Mouse (Mus musculus) limb, embryonic 14.5 days (tissue): Measurements from ENCODE around the gene Hist2h3c2. TPM values are rescaled to one million over a fixed set of nuclear protein-coding genes. Genes with fewer than 3 reads are reported as not detected.
"Not testable (repeated sequence)": the region's sequence is repeated elsewhere in the genome, so short reads cannot be mapped to it uniquely, and the experiment has no call there.

Experiments used
- ATAC-seq: fragments of 200-750 bp; cut with Nextera tagmentation; 2 replicates; pipeline ENCODE4 v1.8.0; 2017; ENCODE audit warnings: low read depth, moderate number of reproducible peaks, moderate TSS enrichment; ENCODE audit not compliant: low FRiP score
- DNase-seq: peaks from one replicate; pipeline ENCODE4 v3.0.0-alpha.2; 2015; ENCODE audit warnings: low spot score
- H3K27ac ChIP-seq: fragments of 300-500 bp; sonication (generic); replicated peaks from 2 replicates; pipeline ENCODE4 v1.5.1; 2014; ENCODE audit warnings: low read depth, mild to moderate bottlenecking, low read length, moderate library complexity, mixed read lengths
- H3K27me3 ChIP-seq: fragments of 300-500 bp; sonication (generic); 2 replicates; pipeline ENCODE4 v1.6.1; 2014; ENCODE audit warnings: low read length, mixed read lengths; ENCODE audit not compliant: control insufficient read depth, insufficient read depth
- H3K36me3 ChIP-seq: fragments of 300-500 bp; sonication (generic); 2 replicates; pipeline ENCODE4 v1.6.1; 2014; ENCODE audit warnings: mild to moderate bottlenecking, low read length, moderate library complexity, mixed read lengths; ENCODE audit not compliant: control insufficient read depth, insufficient read depth
- H3K4me1 ChIP-seq: fragments of 300-500 bp; sonication (generic); 2 replicates; pipeline ENCODE4 v1.6.1; 2014; ENCODE audit warnings: antibody characterized with exemption, low read length, mixed read lengths; ENCODE audit not compliant: control insufficient read depth, insufficient read depth
- H3K4me2 ChIP-seq: fragments of 300-500 bp; sonication (generic); replicated peaks from 2 replicates; pipeline ENCODE4 v1.6.1; 2014; ENCODE audit warnings: low read depth, mild to moderate bottlenecking, low read length, moderate library complexity; ENCODE audit not compliant: severe bottlenecking
- H3K4me3 ChIP-seq: fragments of 300-500 bp; sonication (generic); replicated peaks from 2 replicates; pipeline ENCODE4 v1.5.1; 2014; ENCODE audit warnings: low read length
- H3K9ac ChIP-seq: fragments of 300-500 bp; sonication (generic); 2 replicates; pipeline ENCODE4 v1.6.1; 2014; ENCODE audit warnings: mild to moderate bottlenecking, low read depth, low read length, moderate library complexity; ENCODE audit not compliant: severe bottlenecking
- H3K9me3 ChIP-seq: fragments of 300-500 bp; sonication (generic); 2 replicates; pipeline ENCODE4 v1.6.1; 2016; ENCODE audit warnings: low read length; ENCODE audit not compliant: control insufficient read depth
- POLR2A ChIP-seq: fragments of 200-500 bp; IDR thresholded peaks from 2 replicates; pipeline ENCODE4 v1.8.0; 2012; ENCODE audit warnings: inconsistent platforms, mild to moderate bottlenecking, moderate library complexity, borderline replicate concordance; ENCODE audit not compliant: insufficient read depth, insufficient read length; ENCODE audit errors: extremely low read depth
- WGBS: fragments of 180-500 bp; shearing (Covaris S2); extraction: QIAGEN DNeasy Blood & Tissue Kit; methylation state at CpG from one replicate; pipeline ENCODE4 v1.1.7; 2014; 5-methylcytosine and 5-hydroxymethylcytosine counted together
- polyA plus RNA-seq, 2 experiments: library from polyadenylated mRNA; depleted of rRNA in 1 of 2; stranded (reverse) in 1 of 2; unstranded in 1 of 2; fragments of >200 nt; fragmentation: Nextera tagmentation in 1 of 2; extraction: Ambion mirVana in 1 of 2; gene quantifications; 2 replicates each; pipeline versions ENCODE4 v1.2.1 to v1.2.3; 2012 to 2014

Hist2h3c2 gene
- 74.4 and 95.3 TPM in 2 replicates for polyA plus RNA-seq (2012; rRNA removed)
- 8.0 and 9.3 TPM in 2 replicates for polyA plus RNA-seq (2014; fragmentation: Nextera tagmentation; extraction: Ambion mirVana)

DNA sequence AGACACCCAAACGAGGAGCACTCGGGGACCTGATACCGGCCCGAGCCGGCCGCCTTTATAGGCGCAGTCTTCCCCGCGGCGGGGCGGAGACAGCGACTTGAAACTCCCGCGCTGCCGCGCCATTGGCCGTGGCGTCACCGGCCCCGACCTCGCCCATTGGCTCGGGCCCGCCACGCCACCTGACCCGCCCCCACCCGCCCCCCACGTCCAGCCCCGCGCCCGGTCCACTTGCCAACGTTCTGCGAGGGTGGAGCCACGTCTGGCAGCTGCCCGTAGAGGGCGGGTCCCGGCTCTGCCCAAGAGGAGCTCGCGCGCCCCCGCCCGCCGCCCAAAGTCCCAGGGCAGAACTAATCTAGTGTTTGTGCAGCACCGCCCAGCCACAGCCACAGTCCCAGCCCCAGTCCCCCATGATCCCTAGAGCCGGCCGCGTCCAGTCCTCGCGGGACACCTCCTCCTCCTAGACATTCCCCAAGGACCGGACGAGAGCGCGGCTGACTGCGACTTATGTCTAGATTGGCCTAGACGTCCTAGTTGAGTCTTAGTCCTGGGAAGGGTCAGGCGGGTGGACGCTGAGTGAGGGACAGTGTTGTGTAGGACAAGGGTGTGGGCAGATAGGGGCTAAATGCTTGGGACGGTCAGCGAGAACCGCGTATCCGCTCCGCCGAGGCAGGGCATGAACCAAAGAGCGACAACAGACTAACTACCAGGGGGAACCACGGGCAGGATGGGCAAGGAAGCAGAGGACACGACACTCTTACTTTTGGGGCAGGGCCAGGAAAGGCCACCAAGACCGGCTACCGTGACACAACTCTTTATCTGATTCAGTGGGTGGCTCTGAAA lies at the start of gene Hist2h3c2:
Hist2h3c2 (minus strand) TSS at position 174 of the 840 bp plus-strand sequence.
- H3K4me3 ChIP-seq = peak within 1 kb of the TSS; percentile 41
- peaks cover 15% of the 10 kb centered on the region for H3K4me1 ChIP-seq
- not testable (repeated sequence) for H3K9me3 ChIP-seq, H3K27me3 ChIP-seq, H3K36me3 ChIP-seq, DNase-seq
- peak within 1 kb of the TSS; percentile 52 for H3K4me2 ChIP-seq
- peak within 1 kb of the TSS; percentile 66 for H3K9ac ChIP-seq
- 0% methylated on average over 9 of the region's 68 CpGs for WGBS
- ATAC-seq = peak; percentile 86
- H3K27ac ChIP-seq = peak within 1 kb of the TSS; percentile 68

DNA sequence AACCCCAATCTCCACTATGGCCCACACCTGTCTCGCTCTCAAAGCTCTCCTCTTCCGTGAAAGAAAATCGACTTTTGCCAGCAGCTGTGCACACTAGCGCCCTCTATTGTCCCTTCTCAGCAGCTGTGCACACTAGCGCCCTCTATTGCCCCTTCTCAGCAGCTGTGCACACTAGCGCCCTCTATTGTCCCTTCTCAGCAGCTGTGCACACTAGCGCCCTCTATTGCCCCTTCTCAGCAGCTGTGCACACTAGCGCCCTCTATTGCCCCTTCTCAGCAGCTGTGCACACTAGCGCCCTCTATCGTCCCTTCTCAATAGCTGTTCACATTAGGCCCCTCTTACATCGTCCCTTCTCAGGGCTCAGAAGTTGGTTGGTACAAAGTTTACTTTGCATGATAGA lies 48.4 kb upstream of the Hist2h3c2 start:
- H3K4me3 ChIP-seq, H3K27me3 ChIP-seq, H3K4me2 ChIP-seq, DNase-seq, H3K4me1 ChIP-seq, H3K27ac ChIP-seq, ATAC-seq, H3K9me3 ChIP-seq, H3K9ac ChIP-seq, H3K36me3 ChIP-seq: not testable (repeated sequence)
- WGBS = 92% methylated on average over 11 of the region's 11 CpGs

DNA sequence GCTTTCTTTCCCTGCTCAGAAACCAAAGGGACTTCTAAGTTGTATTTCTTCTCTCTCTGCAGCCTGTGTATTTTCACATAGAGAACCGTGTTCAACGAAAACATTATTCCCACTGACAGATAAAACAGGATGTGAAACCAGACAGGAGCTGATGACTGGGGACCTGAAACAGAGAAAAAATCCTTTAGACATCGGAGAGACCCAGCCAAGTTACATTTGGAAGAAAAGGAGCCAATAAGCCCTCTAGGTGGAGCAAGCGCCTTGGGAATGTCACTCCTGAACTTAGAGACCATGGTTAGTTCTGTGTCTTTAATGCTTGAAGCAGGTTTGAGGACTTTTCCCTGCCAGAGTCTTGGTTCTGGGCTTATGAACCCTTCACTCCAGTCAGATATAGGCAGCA lies 45.5 kb upstream of the Hist2h3c2 start:
- peak; percentile 70 for DNase-seq
- H3K9me3 ChIP-seq = no peaks in the 10 kb centered on the region
- no peak for ATAC-seq
- no peak overlapping the region for H3K4me3 ChIP-seq
- H3K27me3 ChIP-seq = no peaks in the 10 kb centered on the region
- no peak overlapping the region for H3K9ac ChIP-seq
- H3K4me1 ChIP-seq = no peaks in the 10 kb centered on the region
- 19% methylated on average over 4 of the region's 4 CpGs for WGBS
- no peak overlapping the region for H3K27ac ChIP-seq
- H3K36me3 ChIP-seq = no peaks in the 10 kb centered on the region
- no peak for TF ChIP-seq POLR2A
- H3K4me2 ChIP-seq = no peak overlapping the region

DNA sequence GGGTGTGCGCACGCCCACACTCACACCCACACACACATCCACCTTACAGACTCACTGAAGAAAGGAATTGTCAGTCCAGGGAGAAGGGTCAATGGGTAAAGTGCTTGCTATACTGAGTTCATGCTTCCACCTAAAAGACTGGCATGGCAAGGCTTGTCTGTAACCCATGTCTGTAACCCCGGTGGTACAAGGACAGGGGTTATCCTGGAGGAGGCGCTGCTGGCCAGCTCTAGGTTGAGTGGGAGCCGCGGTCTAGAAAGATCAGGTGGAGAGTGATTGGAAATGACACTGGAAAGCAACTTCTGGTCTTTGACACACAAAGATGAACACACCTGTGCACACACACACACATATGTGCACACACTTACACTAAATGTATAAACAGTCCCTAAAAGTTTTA lies 41.7 kb upstream of the Hist2h3c2 start:
- H3K4me2 ChIP-seq = no peak overlapping the region
- no peaks in the 10 kb centered on the region for H3K36me3 ChIP-seq
- no peaks in the 10 kb centered on the region for H3K27me3 ChIP-seq
- H3K9ac ChIP-seq = no peak overlapping the region
- WGBS = 58% methylated on average over 6 of the region's 6 CpGs
- ATAC-seq (no peak), DNase-seq (no peak)
- no peaks in the 10 kb centered on the region for H3K9me3 ChIP-seq
- H3K4me1 ChIP-seq = peaks cover 3% of the 10 kb centered on the region; the same call in 1 of the 2 replicates
- no peak overlapping the region for H3K4me3 ChIP-seq
- TF ChIP-seq POLR2A = no peak
- H3K27ac ChIP-seq = no peak overlapping the region

DNA sequence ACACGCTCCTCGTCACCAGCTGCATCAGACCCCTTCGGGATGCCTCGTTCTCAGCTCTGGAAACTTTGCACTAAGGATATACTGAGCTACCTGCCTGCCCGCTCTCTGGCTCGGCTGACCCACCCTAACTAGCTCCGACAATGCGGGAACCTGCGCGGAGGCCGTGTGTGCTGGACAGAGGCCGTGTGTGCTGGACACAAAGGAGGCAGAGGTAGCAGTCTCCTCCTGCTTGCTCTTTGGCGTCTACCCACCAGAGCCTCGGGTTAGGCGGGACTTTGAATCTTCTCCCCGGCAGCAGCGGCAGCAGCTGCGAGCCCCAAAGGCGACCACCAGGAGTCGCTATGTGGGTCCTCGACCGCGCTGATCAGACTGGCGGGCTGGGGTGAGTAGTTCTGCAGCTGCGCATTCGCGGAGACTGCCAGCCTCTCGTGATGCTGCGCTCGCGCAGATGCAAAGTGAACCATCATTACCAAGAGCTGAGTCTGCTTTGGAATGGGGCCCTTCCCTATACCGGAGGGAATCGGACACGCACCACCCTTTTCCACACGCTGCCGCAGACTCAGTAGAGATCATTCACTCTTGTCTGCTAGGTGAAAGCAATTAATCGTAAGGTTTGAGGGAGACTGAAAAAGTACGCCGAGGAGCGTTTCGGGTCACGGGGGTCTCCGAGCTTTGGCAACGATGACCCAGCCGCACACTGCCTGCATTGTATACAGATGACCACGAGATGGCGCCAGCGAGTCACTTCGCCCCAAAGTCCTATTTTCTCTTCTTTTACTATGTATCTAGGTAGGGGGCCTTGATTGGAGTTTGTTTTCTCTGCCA lies 39.1 kb upstream of the Hist2h3c2 start:
- Histone ChIP-seq H3K4me3 (peak overlapping the region; percentile 43), H3K36me3 (no peaks in the 10 kb centered on the region), H3K9me3 (no peaks in the 10 kb centered on the region), H3K27me3 (no peaks in the 10 kb centered on the region), H3K4me2 (peak overlapping the region; percentile 71), H3K4me1 (peaks cover 3% of the 10 kb centered on the region; the same call in 1 of the 2 replicates), H3K27ac (peak overlapping the region; percentile 84), H3K9ac (peak overlapping the region; percentile 59)
- ATAC-seq (peak; percentile 95), DNase-seq (peak; percentile 94)
- TF ChIP-seq POLR2A = no peak
- under 1% methylated on average over 49 of the region's 49 CpGs for WGBS
